Mouse (Mus musculus): ENCODE measurements around the gene Tfrc.

Gene Tfrc

DNA sequence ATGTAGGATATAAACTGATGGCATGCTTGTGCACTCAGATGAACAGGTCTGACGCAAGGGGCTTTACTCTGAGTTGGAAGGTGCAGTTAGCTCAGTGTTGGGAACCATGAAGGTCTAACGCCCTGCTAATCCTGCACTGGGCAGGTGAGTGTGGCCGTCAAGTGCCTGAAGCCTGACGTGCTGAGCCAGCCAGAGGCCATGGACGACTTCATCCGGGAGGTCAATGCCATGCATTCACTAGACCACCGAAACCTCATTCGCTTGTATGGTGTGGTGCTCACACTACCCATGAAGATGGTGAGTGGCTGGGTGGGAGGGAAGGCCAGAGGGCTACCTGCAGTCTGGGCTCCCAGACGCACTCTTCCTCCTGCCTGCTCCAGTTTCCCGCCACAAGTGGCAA, 60.5 kb downstream of the Tfrc start:
- DNase-seq (ENCODE audit: low spot score in 2 of 2) = no peak

DNA sequence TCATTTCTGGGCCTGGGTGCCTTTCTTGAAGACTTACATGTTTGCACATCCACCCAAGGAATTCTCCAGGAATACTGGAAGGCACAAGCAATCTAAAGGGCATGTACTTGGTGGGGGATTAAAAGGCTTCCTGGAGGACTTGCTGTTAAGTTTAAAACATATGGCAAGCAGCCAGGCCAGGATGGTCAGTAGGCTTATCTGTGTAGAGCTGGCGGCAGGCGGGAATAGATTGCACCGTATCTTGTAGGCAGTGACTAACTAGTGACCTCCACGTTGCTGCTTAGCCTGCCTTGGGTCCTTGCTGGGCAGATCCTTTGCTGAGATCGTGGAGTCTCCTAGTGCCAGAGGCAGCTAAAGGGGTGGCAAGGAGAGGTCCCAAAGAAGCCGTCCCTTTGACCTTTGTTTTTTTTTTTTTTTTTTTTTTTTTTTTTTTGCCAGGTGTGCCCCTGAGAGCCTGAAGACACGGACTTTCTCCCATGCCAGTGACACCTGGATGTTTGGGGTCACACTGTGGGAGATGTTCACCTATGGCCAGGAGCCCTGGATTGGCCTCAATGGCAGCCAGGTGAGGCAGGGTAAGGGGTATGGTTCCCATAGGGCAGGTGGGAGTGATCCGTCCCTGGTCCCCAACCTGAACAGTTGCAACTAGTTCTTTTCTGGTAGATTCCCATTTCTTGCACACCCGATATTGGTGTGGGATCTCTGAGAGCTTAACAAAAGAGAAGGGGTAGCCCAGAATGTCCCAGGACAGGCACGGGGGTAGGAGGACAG, 61.8 kb downstream of the Tfrc start:
- DNase-seq (ENCODE audit: low spot score in 2 of 2) = no peak

DNA sequence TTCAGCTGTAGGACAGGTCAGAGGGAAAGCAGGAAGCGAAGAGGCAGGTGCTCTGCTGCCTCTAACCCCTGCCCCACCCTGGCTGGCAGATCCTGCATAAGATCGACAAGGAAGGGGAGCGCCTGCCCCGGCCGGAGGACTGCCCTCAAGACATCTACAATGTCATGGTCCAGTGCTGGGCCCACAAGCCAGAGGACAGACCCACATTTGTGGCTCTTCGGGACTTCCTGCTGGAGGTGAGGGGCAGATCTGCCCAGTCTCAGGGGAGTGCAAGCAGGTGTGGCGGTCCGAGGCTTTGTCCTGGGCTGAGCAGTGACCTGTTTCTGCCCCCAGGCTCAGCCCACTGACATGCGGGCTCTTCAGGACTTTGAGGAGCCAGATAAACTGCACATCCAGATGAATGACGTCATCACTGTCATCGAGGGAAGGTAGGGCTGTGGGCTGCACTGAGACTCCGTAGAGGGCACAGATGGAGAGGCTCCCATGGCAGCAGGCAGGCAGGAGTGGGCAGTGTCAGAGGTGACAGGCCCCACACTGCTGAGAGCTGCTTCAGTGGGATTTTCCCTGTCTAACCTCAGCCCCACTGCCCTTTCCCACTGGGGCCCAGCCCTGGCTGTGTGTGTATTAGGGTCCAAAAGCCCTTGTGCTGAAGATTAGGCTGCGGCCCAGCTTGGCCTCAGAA, 62.6 kb downstream of the Tfrc start:
- no peak for DNase-seq (ENCODE audit: low spot score in 2 of 2)

DNA sequence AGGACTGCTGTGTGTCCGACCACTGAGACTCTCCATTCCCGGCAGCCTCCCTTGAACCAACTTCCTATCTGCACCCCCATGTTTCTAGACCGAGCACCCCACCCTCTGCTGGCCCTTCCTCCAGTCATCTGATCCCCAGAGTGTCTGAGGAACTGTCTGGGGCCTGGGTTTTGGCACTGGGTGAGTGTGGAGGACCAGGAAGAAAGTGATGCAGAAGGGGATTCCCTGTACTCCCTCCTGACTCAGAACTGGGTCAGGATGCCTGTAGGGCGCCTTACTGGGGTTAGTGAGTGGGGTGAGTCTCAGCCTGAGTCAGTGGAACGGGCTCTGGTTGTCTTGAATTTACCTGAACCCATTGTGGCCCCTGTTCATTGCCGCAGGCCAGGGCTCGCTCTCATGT, 63.5 kb downstream of the Tfrc start:
- DNase-seq (ENCODE audit: low spot score in 2 of 2) = no peak

DNA sequence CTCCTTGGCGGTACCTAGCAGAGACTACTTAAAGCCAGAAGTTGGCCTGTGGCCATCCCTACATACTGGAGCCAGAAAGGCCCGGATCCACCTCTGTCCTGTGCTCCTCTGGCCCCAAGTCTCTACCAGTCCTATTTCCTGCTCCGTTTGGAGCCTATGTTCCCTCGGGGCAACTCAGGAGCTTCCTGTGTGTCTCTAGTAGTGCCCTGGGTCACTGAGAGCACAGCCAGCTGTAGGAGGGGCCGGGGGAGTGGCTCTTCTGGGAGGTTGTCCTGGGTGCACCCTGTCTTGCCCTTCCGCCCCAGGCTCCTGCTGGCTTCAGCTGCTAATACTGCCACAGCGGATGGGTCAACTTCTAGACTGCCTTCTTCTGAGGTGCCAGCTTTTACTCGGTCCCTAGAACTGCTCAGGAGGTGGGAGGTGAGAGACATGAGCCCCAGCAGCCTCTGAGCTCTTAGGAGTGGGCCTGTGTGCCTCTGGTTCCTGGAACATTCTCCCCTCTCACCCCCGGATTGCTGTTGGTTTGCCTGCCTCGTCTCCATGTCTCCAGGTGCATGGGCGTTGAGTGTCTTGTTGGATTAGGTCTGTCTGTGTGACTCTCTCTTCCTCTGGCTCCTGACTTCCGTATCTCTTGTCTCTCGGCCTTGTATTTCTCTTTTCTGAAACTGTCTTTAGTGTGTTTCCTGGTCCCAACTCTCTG, 64.3 kb downstream of the Tfrc start:
- DNase-seq (ENCODE audit: low spot score in 2 of 2) = no peak

DNA sequence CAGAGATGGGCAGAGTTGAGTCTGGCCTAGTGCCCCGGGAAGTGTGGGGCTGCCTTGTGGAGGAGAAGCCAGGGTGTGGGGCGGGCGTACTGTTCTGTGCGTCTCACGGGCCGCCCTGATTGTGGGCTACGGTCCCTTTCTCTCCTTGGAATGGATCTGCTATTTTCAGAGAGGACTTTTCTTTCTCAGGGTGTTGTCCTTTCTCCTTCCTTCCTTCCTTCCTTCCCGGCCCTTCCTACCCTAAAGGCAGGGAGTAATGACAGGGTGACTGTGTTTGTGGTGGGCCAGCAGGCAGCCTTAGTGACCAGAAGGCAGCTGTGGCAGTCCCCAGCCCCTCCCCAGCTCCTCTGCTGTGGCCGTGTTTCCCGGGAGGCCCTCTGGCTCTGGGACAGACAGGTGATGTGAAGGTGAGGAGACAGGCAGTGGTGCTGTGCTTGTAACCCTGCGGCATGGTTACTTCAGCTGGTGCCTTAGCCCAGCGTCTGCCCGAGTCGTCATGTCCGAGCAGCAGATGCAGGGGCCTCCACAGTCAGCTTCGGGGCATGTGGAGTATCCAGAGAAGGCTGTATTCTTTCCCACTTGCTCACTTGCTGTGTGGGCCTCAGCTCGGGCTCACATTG, 65.5 kb downstream of the Tfrc start:
- no peak for DNase-seq (ENCODE audit: low spot score in 2 of 2)

DNA sequence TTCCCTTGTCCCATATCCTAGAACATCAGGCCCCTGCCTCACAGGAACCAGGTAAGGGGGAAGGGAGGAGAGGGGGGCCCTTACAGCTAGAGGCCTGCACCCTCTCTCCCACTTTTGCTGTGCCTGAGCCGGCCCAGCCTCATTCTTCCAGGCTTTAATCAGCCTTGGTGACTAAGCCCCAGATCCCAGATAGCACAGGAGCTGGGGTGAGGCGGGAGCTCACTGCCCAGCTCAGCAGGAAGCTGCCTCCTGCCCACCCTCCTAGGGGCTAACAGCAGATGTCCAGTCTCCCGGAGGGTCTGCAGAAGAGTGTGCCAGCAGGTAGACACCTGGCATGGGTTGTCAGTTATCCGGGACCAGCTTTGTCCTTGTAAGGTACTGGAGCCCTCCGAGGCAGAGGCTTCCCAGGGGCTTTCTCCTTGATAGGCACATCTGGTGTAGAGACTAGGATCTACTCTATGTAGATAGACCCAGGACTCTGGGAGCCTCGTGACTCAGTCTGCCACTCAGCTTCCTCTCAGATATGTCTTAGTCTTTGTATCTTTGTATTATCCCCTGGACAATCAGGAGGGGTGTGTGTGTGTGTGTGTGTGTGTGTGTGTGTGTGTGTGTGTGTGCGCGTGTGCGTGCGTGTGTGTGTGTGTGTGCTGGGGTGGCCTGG, 68.5 kb downstream of the Tfrc start:
- no peak for DNase-seq (ENCODE audit: low spot score in 2 of 2)

DNA sequence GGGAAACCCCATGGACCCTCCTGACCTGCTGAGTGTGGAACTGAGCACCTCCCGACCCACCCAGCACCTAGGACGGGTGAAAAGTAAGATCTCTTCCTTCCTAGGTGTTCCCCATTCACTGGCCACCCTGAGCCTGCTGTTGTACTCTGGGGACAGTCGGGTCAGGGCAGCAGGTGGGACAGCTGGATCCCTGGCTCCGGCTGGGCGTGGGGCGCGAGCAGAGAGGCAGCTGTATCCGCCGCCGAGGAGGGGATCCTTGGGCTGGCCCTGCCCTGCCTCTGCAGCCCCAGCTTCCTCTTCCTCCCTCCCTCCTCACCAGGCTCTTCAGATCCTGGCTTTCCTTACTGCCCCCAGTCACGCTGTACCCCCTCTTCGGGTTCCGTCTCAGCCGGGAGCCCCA, 69.2 kb downstream of the Tfrc start:
- DNase-seq (ENCODE audit: low spot score in 2 of 2) = no peak

DNA sequence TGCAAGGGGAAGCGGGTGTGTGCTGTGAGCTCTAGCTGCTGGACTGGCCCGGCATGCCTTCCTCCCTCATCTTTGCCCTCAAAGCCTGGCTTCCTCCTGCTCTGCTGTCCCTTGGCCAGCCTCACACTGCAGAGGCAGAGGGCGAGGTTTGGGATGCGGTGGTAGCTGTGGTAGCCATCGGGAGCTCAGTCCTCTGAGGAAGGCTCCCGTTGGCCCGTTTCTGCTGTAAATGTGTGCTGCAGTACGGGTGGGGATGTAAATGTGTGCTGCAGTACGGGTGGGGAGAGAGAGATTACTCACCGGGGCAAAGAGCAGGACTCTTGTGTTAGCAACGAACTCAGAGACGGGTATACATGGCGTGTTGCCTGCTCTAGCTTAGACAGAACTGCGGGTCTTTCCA, 70.1 kb downstream of the Tfrc start:
- DNase-seq (ENCODE audit: low spot score in 2 of 2) = no peak

DNA sequence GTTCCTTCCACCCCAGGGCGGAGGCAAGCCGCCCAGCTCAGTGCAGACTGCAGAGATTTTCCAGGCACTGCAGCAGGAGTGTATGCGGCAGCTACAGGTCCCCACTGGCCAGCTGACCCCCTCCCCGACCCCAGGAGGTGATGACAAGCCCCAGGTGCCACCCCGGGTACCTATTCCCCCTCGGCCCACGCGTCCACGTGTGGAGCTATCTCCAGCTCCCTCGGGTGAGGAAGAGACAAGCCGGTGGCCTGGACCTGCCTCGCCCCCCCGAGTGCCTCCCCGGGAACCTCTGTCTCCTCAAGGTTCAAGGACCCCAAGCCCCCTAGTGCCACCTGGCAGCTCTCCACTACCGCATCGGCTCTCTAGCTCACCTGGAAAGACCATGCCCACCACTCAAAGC, 71.3 kb downstream of the Tfrc start:
- no peak for DNase-seq (ENCODE audit: low spot score in 2 of 2)

DNA sequence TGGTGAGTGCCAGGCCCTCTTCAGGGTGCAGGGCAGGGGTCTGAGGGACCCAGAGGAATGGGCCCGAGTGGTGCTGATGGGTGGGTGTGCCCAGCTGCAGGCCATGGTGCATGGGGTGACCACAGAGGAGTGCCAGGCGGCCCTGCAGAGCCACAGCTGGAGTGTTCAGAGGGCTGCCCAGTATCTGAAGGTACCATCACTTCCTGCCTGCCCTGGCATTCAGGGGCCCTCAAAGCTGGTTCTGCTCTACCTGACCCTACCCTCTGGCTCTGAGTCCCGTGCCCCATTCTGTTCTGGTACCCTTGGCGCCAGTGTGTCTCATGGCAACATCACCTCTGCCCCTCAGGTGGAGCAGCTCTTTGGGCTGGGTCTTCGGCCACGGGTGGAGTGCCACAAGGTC, 72.1 kb downstream of the Tfrc start:
- no peak for DNase-seq (ENCODE audit: low spot score in 2 of 2)

DNA sequence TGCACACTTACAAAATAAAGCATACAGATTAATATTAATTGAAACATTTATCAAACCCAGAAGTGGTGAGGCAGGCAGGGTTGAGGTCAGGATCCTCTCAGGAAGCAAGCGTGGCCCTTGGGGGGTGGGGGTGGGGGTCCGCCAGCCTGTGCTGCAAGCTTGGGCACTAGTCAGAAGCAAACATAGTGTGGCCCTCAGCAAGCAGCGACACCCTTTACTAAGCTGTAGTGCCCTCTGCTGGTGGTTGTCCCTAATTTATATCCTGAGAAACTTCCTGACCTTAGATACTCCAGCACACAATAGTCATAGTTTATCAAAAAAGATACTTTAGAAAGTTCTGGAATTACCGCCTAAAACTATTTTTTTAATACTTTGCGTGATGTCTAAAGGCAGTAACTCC, 73.5 kb downstream of the Tfrc start:
- DNase-seq (ENCODE audit: low spot score in 2 of 2) = peak in 1 of 2 experiments; percentile 73

Data from right cerebral cortex, postnatal 10 days (tissue).